1 mouse cellular context compared by ENCODE assay signal in the genomic region with DNA sequence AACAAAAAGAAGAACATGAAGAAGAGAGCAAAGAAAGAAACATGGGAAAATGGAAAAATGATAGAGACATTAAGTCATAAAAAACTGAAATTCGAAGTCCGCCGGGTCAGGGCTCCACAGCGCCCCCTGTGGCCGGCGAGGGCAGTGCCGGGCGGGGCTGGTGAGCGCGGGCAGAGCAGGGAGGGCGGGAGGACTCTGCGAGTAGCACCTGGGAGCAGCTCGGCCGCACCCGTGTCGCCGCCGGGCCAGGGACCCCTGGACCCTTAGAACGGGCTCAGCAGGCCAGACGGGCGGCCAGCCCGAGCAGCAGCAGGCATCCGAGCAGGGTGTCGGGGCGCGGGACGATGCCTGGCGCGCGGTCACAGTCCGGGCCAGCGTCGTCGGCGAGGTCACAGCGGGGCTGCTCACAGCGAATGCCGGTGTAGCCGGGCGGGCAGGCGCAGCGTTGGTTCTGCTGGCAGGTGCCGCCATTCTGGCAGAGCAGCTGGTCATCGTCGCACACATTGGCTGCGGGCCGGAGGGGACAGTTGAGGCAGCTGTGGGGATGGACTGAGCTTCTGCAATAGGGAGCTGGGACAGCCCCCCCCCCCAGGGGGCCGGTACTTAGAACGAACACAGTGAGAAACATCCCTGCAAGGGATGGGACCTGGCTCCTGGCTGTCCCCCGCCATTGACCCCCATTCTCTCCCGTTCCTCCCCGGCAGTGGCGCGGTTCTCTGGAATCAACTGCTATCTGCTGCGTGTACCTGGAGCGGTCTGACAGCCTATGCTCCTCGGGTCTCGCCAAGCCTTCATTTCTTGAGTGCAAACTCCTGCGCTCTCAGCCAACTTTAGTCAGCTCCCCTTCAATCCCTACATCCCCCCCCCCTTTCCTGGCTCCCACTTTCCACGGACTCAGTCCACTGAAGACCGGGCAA.
TF ChIP-seq lines count a peak whose summit lies in the region.

No protein-coding gene starts in this region.

TF ChIP-seq in C2C12, 6 proteins besides CTCF, POLR2A, EP300 and RAD21:
- TF ChIP-seq FOSL1 (IDR thresholded peaks at IDR 0.05; ENCODE audit: insufficient read depth, low read length, poor library complexity, severe bottlenecking) = no peak
- no peak for TF ChIP-seq CEBPB (IDR thresholded peaks at IDR 0.05; ENCODE audit: low read depth)
- no peak for TF ChIP-seq USF1 (IDR thresholded peaks at IDR 0.05; ENCODE audit: low read depth)
- no peak for TF ChIP-seq MYOD1 (IDR thresholded peaks at IDR 0.05; ENCODE audit: control insufficient read depth, insufficient read length, low read depth)
- TF ChIP-seq MAX (IDR thresholded peaks at IDR 0.05) = no peak
- no peak for TF ChIP-seq MYOG (IDR thresholded peaks at IDR 0.05; ENCODE audit: control insufficient read depth, extremely low read depth, insufficient read length)
